Mouse (Mus musculus): ENCODE results near the gene H13.

- TF ChIP-seq EP300 (IDR thresholded peaks at IDR 0.05; ENCODE audit: low read depth) (no peak), CTCF (IDR thresholded peaks at IDR 0.05; ENCODE audit: low read depth) (no peak)
These were observed 30.4 kb upstream of the H13 start for GRCm38 (mm10) chr2:152638865-152639264.

Measured in liver, embryonic 14.5 days (tissue).